Mouse (Mus musculus): Measurements from ENCODE around the gene Ss18l2.

Gene Ss18l2

DNA sequence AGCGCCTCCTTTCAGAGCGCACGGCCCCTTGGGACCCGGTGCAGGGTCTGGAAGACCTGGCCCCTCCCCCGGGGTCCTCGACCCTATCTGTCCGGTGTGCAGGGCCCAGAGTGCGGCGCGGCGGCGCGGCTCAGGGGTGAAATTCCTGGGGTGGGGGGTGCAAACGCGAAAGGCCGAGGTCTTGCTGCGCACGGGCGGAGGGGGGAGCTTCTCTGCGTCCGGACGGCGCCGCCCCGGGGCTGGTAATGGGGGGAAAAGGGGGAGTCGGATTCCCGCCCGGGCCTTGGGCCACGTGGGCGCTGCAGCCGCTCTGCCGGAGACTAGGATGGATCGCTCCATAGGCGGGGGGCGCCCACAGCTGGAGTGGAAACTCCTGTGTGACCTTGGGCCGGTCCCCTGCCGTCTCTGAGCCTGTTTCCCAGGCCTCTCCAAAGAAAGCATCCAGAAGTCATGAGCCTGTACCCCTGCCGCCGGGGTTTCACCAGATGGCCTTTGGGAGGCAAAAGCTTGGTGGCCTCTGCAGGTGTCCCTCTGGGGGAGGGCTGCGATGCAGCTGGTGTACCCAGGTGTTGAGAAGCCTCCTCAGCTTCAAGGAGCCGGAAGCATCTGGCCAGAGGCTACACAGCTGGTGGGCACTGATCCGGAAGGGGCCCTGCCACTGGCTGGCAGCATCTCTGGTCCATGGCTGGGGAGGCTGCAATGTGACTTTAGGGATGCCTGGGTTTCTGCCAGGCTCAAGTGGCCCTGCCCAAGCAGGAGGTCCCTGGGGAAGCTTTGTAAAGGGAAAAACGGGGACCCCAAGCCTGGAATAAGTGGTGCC is 50.4 kb downstream of the Ss18l2 start:
- peak; percentile 56 for DNase-seq

DNA sequence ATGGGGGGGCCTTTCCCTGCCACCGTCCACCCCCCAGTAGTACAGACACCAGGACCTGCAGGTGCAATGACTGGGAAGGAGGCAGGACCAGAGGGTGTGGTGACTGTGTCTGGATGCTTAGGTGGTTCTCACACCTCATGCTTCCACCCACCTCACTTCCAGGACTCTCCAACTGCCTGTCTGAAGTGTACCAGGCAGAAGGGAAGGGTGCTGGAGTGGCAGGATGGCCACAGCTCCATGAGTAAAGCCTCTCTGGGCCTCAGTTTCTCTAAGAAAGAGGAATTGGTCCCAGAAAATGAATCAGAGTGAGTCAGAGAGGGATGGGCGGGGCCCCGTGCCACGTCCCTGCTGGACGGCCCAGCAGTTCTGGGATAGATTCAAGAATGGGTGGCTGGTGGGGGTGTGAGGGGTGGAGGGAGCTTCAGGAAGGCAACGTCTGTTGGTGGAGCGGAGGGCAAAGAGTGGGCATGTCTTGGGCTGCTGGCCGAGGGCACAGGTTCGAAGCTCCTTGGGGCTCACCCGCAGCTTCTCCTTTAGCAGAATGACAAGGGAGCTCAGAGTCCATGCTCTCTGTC is 51.0 kb downstream of the Ss18l2 start:
- no peak for DNase-seq

DNA sequence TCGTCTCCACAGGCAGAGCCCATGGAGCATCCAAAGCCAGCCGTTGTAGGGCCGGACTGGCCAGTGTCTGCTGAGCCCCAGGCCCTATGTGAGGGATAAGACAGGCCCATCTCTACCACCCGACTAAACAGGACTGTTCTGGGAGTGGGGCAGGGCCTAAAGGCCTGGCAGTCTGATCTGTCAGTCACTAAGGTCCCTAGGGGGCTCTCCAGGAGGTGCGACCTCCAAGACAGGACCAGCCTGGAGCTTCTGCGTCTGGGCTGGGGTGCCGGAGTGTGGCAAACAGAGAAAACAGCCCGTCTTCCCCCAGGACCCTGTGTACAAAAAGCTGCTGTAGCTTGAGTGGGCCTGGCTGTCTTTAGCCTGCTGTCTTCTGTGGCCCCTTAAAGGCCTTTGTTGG is 51.7 kb downstream of the Ss18l2 start:
- no peak for DNase-seq

DNA sequence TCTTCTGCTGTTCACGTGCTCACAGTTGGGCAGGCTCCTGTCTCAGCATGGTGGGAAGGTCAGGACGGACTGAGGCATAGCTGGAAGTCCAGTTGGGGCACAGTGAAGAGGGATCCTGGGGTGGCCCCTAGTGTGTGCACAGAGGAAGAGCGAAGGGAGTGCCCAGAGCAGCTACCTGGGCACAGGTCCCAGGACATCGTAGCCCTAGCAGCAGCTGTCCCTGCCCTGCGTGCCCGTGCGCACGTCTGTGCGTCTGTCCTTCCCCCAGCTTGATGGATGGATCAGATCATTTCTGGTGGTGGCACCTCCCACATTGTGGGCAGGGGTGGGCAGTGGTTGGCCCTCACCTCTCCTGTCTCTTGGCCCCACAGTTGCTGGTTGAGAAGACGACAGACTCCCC is 52.1 kb downstream of the Ss18l2 start:
- no peak for DNase-seq

DNA sequence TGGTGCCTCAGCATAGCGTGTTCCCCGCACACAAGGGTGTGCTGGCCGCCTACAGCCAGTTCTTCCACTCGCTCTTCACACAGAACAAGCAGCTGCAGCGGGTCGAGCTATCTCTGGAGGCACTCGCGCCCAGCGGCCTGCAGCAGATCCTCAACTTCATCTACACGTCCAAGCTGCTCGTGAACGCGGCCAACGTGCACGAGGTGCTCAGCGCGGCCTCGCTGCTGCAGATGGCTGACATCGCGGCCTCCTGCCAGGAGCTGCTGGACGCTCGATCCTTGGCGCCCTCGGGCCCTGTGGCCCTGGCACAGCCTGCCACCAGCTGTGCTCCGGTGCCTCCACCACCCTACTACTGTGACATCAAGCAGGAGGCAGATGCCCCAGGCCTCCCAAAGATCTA is 52.6 kb downstream of the Ss18l2 start:
- DNase-seq: no peak

All from cerebellum, adult 9-10 months (tissue).